Mouse (Mus musculus) stomach, postnatal 0 days (tissue): ENCODE results near the gene Mdga1. TPM values are rescaled to one million over a fixed set of nuclear protein-coding genes. Genes with fewer than 3 reads are reported as not detected.
A peak's percentile ranks its signal among the peaks of the same experiment; 100 is the strongest.

ENCODE experiments used
- ATAC-seq: fragments of 200-750 bp; cut with Nextera tagmentation; 2 replicates; pipeline ENCODE4 v1.8.0; 2017; ENCODE audit not compliant: low FRiP score, low TSS enrichment
- DNase-seq: peaks from one replicate; pipeline ENCODE4 v3.0.0-alpha.2; 2016; ENCODE audit warnings: low spot score
- H3K27ac ChIP-seq: fragments of 300-500 bp; sonication (generic); replicated peaks from 2 replicates; pipeline ENCODE4 v1.5.1; 2014; ENCODE audit warnings: mild to moderate bottlenecking, control low read depth
- H3K27me3 ChIP-seq: fragments of 300-500 bp; sonication (generic); 2 replicates; pipeline ENCODE4 v1.6.1; 2014; ENCODE audit warnings: low read length; ENCODE audit not compliant: control insufficient read depth, insufficient read depth
- H3K36me3 ChIP-seq: fragments of 300-500 bp; sonication (generic); 2 replicates; pipeline ENCODE4 v1.6.1; 2014; ENCODE audit warnings: low read length, mixed read lengths; ENCODE audit not compliant: control insufficient read depth, insufficient read depth
- H3K4me1 ChIP-seq: fragments of 300-500 bp; sonication (generic); replicated peaks from 2 replicates; pipeline ENCODE4 v1.6.1; 2014; ENCODE audit warnings: antibody characterized with exemption; ENCODE audit not compliant: control insufficient read depth, insufficient read depth
- H3K4me2 ChIP-seq: fragments of 300-500 bp; sonication (generic); replicated peaks from 2 replicates; pipeline ENCODE4 v1.6.1; 2014; ENCODE audit warnings: low read depth, mild to moderate bottlenecking, control low read depth, moderate library complexity
- H3K4me3 ChIP-seq: fragments of 300-500 bp; sonication (generic); 2 replicates; pipeline ENCODE4 v1.5.1; 2014; ENCODE audit warnings: low read depth, low read length, control low read depth
- H3K9ac ChIP-seq: fragments of 300-500 bp; sonication (generic); 2 replicates; pipeline ENCODE4 v1.6.1; 2014; ENCODE audit warnings: mild to moderate bottlenecking, low read length, control low read depth, mixed read lengths
- H3K9me3 ChIP-seq: fragments of 300-500 bp; sonication (generic); 2 replicates; pipeline ENCODE4 v1.6.1; 2016; ENCODE audit warnings: low read length; ENCODE audit not compliant: control insufficient read depth
- CTCF ChIP-seq: IDR thresholded peaks from 2 replicates; pipeline ENCODE4 v1.5.1; 2016; ENCODE audit warnings: antibody characterized with exemption, low read depth, mild to moderate bottlenecking, moderate library complexity
- EP300 ChIP-seq: optimal IDR thresholded peaks from 2 replicates; pipeline ENCODE3; 2016; ENCODE audit warnings: antibody characterized with exemption
- WGBS: fragments of 180-500 bp; shearing (Covaris S2); extraction: QIAGEN DNeasy Blood & Tissue Kit; methylation state at CpG from one replicate; pipeline ENCODE4 v1.1.7; 2014; 5-methylcytosine and 5-hydroxymethylcytosine counted together
- polyA plus RNA-seq: library from polyadenylated mRNA; unstranded; fragments of >200 nt; fragmentation: Nextera tagmentation; extraction: Ambion mirVana; gene quantifications from 2 replicates; pipeline ENCODE4 v1.2.1, GENCODE M21; 2015

Mdga1 gene
- polyA plus RNA-seq, 1 experiment from 2014 or later, result 2.1 TPM

- Histone ChIP-seq H3K4me3 (no peak overlapping the region), H3K9ac (no peak overlapping the region), H3K9me3 (no peaks in the 10 kb centered on the region), H3K36me3 (no peaks in the 10 kb centered on the region), H3K27ac (no peak overlapping the region), H3K4me2 (no peak overlapping the region), H3K4me1 (no peaks in the 10 kb centered on the region), H3K27me3 (no peaks in the 10 kb centered on the region)
- no peak for TF ChIP-seq EP300
- TF ChIP-seq CTCF, result no peak
- ATAC-seq, result no peak
- DNase-seq, result no peak
- 56% methylated on average over 3 of the region's 3 CpGs for WGBS
These were observed 166.3 kb downstream of the Mdga1 start for GRCm38 (mm10) chr17:29803545-29803944.

- Histone ChIP-seq H3K4me1 (no peaks in the 10 kb centered on the region), H3K4me3 (no peak overlapping the region), H3K9me3 (no peaks in the 10 kb centered on the region), H3K4me2 (no peak overlapping the region), H3K9ac (no peak overlapping the region), H3K36me3 (no peaks in the 10 kb centered on the region), H3K27ac (no peak overlapping the region), H3K27me3 (no peaks in the 10 kb centered on the region)
- ATAC-seq (peak; percentile 39; the same call in 1 of the 2 replicates), DNase-seq (peak; percentile 77)
- TF ChIP-seq EP300, result no peak
- peak; percentile 78 for TF ChIP-seq CTCF
- WGBS, result 23% methylated on average over 4 of the region's 4 CpGs
These were observed 168.5 kb downstream of the Mdga1 start for GRCm38 (mm10) chr17:29801358-29801757.

GRCm38 (mm10) chr17:29800096-29800455 is 169.8 kb downstream of the Mdga1 start:
- WGBS, result 64% methylated on average over 6 of the region's 6 CpGs
- no peak for TF ChIP-seq CTCF
- no peak for TF ChIP-seq EP300
- no peaks in the 10 kb centered on the region for H3K36me3 ChIP-seq
- H3K27ac ChIP-seq, result no peak overlapping the region
- no peaks in the 10 kb centered on the region for H3K9me3 ChIP-seq
- no peak overlapping the region for H3K4me2 ChIP-seq
- ATAC-seq, result no peak
- H3K27me3 ChIP-seq, result no peaks in the 10 kb centered on the region
- DNase-seq, result no peak
- no peaks in the 10 kb centered on the region for H3K4me1 ChIP-seq
- no peak overlapping the region for H3K9ac ChIP-seq
- H3K4me3 ChIP-seq, result no peak overlapping the region

- ATAC-seq, result no peak
- WGBS, result 69% methylated on average over 21 of the region's 21 CpGs
These were observed 170.3 kb downstream of the Mdga1 start for GRCm38 (mm10) chr17:29799398-29800095.

GRCm38 (mm10) chr17:29798151-29798550 is 171.7 kb downstream of the Mdga1 start:
- Histone ChIP-seq H3K36me3 (no peaks in the 10 kb centered on the region), H3K4me3 (no peak overlapping the region), H3K27me3 (no peaks in the 10 kb centered on the region), H3K9me3 (no peaks in the 10 kb centered on the region), H3K9ac (no peak overlapping the region), H3K4me2 (no peak overlapping the region), H3K4me1 (no peaks in the 10 kb centered on the region), H3K27ac (no peak overlapping the region)
- WGBS, result 45% methylated on average over 10 of the region's 10 CpGs
- TF ChIP-seq CTCF (no peak), EP300 (no peak)
- ATAC-seq (no peak), DNase-seq (no peak)

More at GRCm38 (mm10) chr17:29799398-29800095, 170.3 kb downstream of the Mdga1 start:
- TF ChIP-seq EP300, result no peak
- TF ChIP-seq CTCF, result no peak
- H3K27ac ChIP-seq, result no peak overlapping the region
- H3K4me1 ChIP-seq, result no peaks in the 10 kb centered on the region
- H3K4me2 ChIP-seq, result no peak overlapping the region
- DNase-seq, result no peak
- no peaks in the 10 kb centered on the region for H3K36me3 ChIP-seq
- H3K27me3 ChIP-seq, result no peaks in the 10 kb centered on the region
- no peak overlapping the region for H3K4me3 ChIP-seq
- no peak overlapping the region for H3K9ac ChIP-seq
- no peaks in the 10 kb centered on the region for H3K9me3 ChIP-seq

- 32% methylated on average over 9 of the region's 9 CpGs for WGBS
- Histone ChIP-seq H3K27me3 (no peaks in the 10 kb centered on the region), H3K9me3 (no peaks in the 10 kb centered on the region), H3K27ac (no peak overlapping the region), H3K4me1 (no peaks in the 10 kb centered on the region), H3K9ac (no peak overlapping the region), H3K36me3 (no peaks in the 10 kb centered on the region), H3K4me3 (no peak overlapping the region), H3K4me2 (no peak overlapping the region)
- TF ChIP-seq CTCF (peak; percentile 55), EP300 (no peak)
- ATAC-seq (no peak), DNase-seq (peak; percentile 23)
These were observed 173.1 kb downstream of the Mdga1 start for GRCm38 (mm10) chr17:29796787-29797186.
